Mouse (Mus musculus) intestine, embryonic 14.5 days (tissue): ENCODE results near the gene Wdr82. TPM values are rescaled to one million over a fixed set of nuclear protein-coding genes. Genes with fewer than 3 reads are reported as not detected.

Experiments
- ATAC-seq: fragments of 200-750 bp; cut with Nextera tagmentation; replicated peaks from 2 replicates; pipeline ENCODE4 v1.8.0; 2017; ENCODE audit warnings: low read depth, moderate number of reproducible peaks, moderate TSS enrichment, moderate library complexity; ENCODE audit not compliant: low FRiP score, low TSS enrichment
- DNase-seq: peaks from one replicate; pipeline ENCODE4 v3.0.0-alpha.2; 2018; ENCODE audit warnings: low spot score
- H3K27ac ChIP-seq: fragments of 300-500 bp; sonication (generic); 2 replicates; pipeline ENCODE4 v1.5.1; 2014; ENCODE audit warnings: low read depth, mild to moderate bottlenecking, control low read depth
- H3K27me3 ChIP-seq: fragments of 300-500 bp; sonication (generic); replicated peaks from 2 replicates; pipeline ENCODE4 v1.6.1; 2014; ENCODE audit warnings: low read length, control low read depth; ENCODE audit not compliant: control insufficient read depth, insufficient read depth
- H3K36me3 ChIP-seq: fragments of 300-500 bp; sonication (generic); 2 replicates; pipeline ENCODE4 v1.6.1; 2014; ENCODE audit warnings: low read length, control low read depth; ENCODE audit not compliant: control insufficient read depth, insufficient read depth
- H3K4me1 ChIP-seq: fragments of 300-500 bp; sonication (generic); replicated peaks from 2 replicates; pipeline ENCODE4 v1.6.1; 2014; ENCODE audit warnings: low read length, control low read depth, mixed read lengths; ENCODE audit not compliant: control insufficient read depth, insufficient read depth
- H3K4me2 ChIP-seq: fragments of 300-500 bp; sonication (generic); 2 replicates; pipeline ENCODE4 v1.6.1; 2014; ENCODE audit warnings: low read length
- H3K4me3 ChIP-seq: fragments of 300-500 bp; sonication (generic); 2 replicates; pipeline ENCODE4 v1.5.1; 2014; ENCODE audit warnings: low read depth, low read length, control low read depth, mixed read lengths
- H3K9ac ChIP-seq: fragments of 300-500 bp; sonication (generic); 2 replicates; pipeline ENCODE4 v1.6.1; 2014; ENCODE audit warnings: mild to moderate bottlenecking, low read length
- H3K9me3 ChIP-seq: fragments of 300-500 bp; sonication (generic); 2 replicates; pipeline ENCODE4 v1.6.1; 2016; ENCODE audit warnings: low read length, control low read depth; ENCODE audit not compliant: control insufficient read depth
- WGBS: fragments of 180-500 bp; shearing (Covaris S2); extraction: QIAGEN DNeasy Blood & Tissue Kit; methylation state at CpG from one replicate; pipeline ENCODE4 v1.1.7; 2014; 5-methylcytosine and 5-hydroxymethylcytosine counted together
- polyA plus RNA-seq: library from polyadenylated mRNA; unstranded; fragments of >200 nt; fragmentation: Nextera tagmentation; extraction: Ambion mirVana; gene quantifications from 2 replicates; pipeline ENCODE4 v1.2.1, GENCODE M21; 2014

Wdr82 gene
- polyA plus RNA-seq, 1 experiment from 2014 or later, result 23.8 TPM

GRCm38 (mm10) chr9:106205713-106206290 is 35.1 kb downstream of the Wdr82 start:
- 68% methylated on average over 7 of the region's 7 CpGs for WGBS
- Histone ChIP-seq H3K27me3 (no peaks in the 10 kb centered on the region), H3K36me3 (peaks cover 24% of the 10 kb centered on the region), H3K9ac (no peak overlapping the region), H3K4me3 (no peak overlapping the region), H3K9me3 (no peaks in the 10 kb centered on the region), H3K4me2 (no peak overlapping the region), H3K4me1 (peaks cover 18% of the 10 kb centered on the region), H3K27ac (no peak overlapping the region)
- DNase-seq, result no peak
- ATAC-seq, result no peak

- Histone ChIP-seq H3K4me1 (peaks cover 18% of the 10 kb centered on the region), H3K4me2 (no peak overlapping the region), H3K9ac (no peak overlapping the region), H3K36me3 (peaks cover 24% of the 10 kb centered on the region), H3K27me3 (no peaks in the 10 kb centered on the region), H3K4me3 (no peak overlapping the region), H3K27ac (no peak overlapping the region), H3K9me3 (no peaks in the 10 kb centered on the region)
- ATAC-seq (no peak), DNase-seq (no peak)
- 71% methylated on average over 2 of the region's 2 CpGs for WGBS
Observed at GRCm38 (mm10) chr9:106206515-106206914, 35.8 kb downstream of the Wdr82 start.

- Histone ChIP-seq H3K4me1 (peaks cover 13% of the 10 kb centered on the region), H3K9me3 (no peaks in the 10 kb centered on the region), H3K9ac (no peak overlapping the region), H3K36me3 (peaks cover 32% of the 10 kb centered on the region), H3K4me3 (no peak overlapping the region), H3K27ac (no peak overlapping the region), H3K4me2 (no peak overlapping the region), H3K27me3 (no peaks in the 10 kb centered on the region)
- WGBS, result 87% methylated on average over 5 of the region's 5 CpGs
- DNase-seq (no peak), ATAC-seq (no peak)
Observed at GRCm38 (mm10) chr9:106208181-106208580, 37.5 kb downstream of the Wdr82 start.

GRCm38 (mm10) chr9:106209954-106210353 is 39.2 kb downstream of the Wdr82 start:
- DNase-seq (no peak), ATAC-seq (no peak)
- Histone ChIP-seq H3K4me2 (no peak overlapping the region), H3K36me3 (peaks cover 50% of the 10 kb centered on the region), H3K4me1 (no peaks in the 10 kb centered on the region; the same call in 1 of the 2 replicates), H3K9me3 (no peaks in the 10 kb centered on the region), H3K4me3 (no peak overlapping the region), H3K9ac (no peak overlapping the region), H3K27ac (no peak overlapping the region), H3K27me3 (no peaks in the 10 kb centered on the region)
- WGBS, result 94% methylated on average over 4 of the region's 4 CpGs

GRCm38 (mm10) chr9:106210853-106211609 is 40.3 kb downstream of the Wdr82 start:
- ATAC-seq (no peak), DNase-seq (no peak)
- H3K4me3 ChIP-seq, result no peak overlapping the region
- no peak overlapping the region for H3K27ac ChIP-seq
- no peaks in the 10 kb centered on the region for H3K27me3 ChIP-seq
- H3K4me1 ChIP-seq, result no peaks in the 10 kb centered on the region; the same call in 1 of the 2 replicates
- H3K9ac ChIP-seq, result no peak overlapping the region
- peaks cover 57% of the 10 kb centered on the region for H3K36me3 ChIP-seq
- peak overlapping the region; percentile 31 for H3K4me2 ChIP-seq
- H3K9me3 ChIP-seq, result no peaks in the 10 kb centered on the region
- WGBS, result 68% methylated on average over 9 of the region's 9 CpGs

GRCm38 (mm10) chr9:106211680-106212593 is 41.2 kb downstream of the Wdr82 start:
- Histone ChIP-seq H3K9ac (peak overlapping the region; percentile 20), H3K36me3 (peaks cover 58% of the 10 kb centered on the region), H3K4me3 (no peak overlapping the region), H3K4me2 (peak overlapping the region; percentile 31), H3K27ac (no peak overlapping the region), H3K9me3 (no peaks in the 10 kb centered on the region), H3K27me3 (no peaks in the 10 kb centered on the region), H3K4me1 (no peaks in the 10 kb centered on the region; the same call in 1 of the 2 replicates)
- peak; percentile 98 for DNase-seq
- WGBS, result 23% methylated on average over 37 of the region's 37 CpGs
- ATAC-seq, result peak; percentile 79

GRCm38 (mm10) chr9:106212594-106212981 is 41.9 kb downstream of the Wdr82 start:
- no peak overlapping the region for H3K4me3 ChIP-seq
- no peak overlapping the region for H3K4me2 ChIP-seq
- H3K27me3 ChIP-seq, result no peaks in the 10 kb centered on the region
- H3K4me1 ChIP-seq, result no peaks in the 10 kb centered on the region; the same call in 1 of the 2 replicates
- DNase-seq (no peak), ATAC-seq (0 out of 2 replicates have a peak, but pooled peaks have one; percentile 16)
- peaks cover 57% of the 10 kb centered on the region for H3K36me3 ChIP-seq
- no peak overlapping the region for H3K27ac ChIP-seq
- 70% methylated on average over 12 of the region's 12 CpGs for WGBS
- no peak overlapping the region for H3K9ac ChIP-seq
- no peaks in the 10 kb centered on the region for H3K9me3 ChIP-seq

- Histone ChIP-seq H3K9me3 (no peaks in the 10 kb centered on the region), H3K9ac (no peak overlapping the region), H3K36me3 (peaks cover 37% of the 10 kb centered on the region), H3K27ac (no peak overlapping the region), H3K4me2 (no peak overlapping the region), H3K27me3 (no peaks in the 10 kb centered on the region), H3K4me1 (no peaks in the 10 kb centered on the region; the same call in 1 of the 2 replicates), H3K4me3 (no peak overlapping the region)
- no peak for ATAC-seq
- 83% methylated on average over 6 of the region's 6 CpGs for WGBS
- no peak for DNase-seq
Observed at GRCm38 (mm10) chr9:106215341-106216125, 44.8 kb downstream of the Wdr82 start.
